Mouse (Mus musculus) lung, embryonic 16.5 days (tissue): ENCODE results near the gene Ttc36. TPM values are rescaled to one million over a fixed set of nuclear protein-coding genes. Genes with fewer than 3 reads are reported as not detected.

ENCODE experiments used
- ATAC-seq: fragments of 200-750 bp; cut with Nextera tagmentation; 2 replicates; pipeline ENCODE4 v1.8.0; 2017; ENCODE audit warnings: low read depth, mild to moderate bottlenecking, moderate library complexity
- H3K27ac ChIP-seq: fragments of 300-500 bp; sonication (generic); 2 replicates; pipeline ENCODE4 v1.5.1; 2014; ENCODE audit warnings: mild to moderate bottlenecking, control low read depth, low read length
- H3K27me3 ChIP-seq: fragments of 300-500 bp; sonication (generic); 2 replicates; pipeline ENCODE4 v1.6.1; 2014; ENCODE audit warnings: low read depth, low read length, mixed read lengths; ENCODE audit not compliant: control insufficient read depth, insufficient read depth
- H3K36me3 ChIP-seq: fragments of 300-500 bp; sonication (generic); 2 replicates; pipeline ENCODE4 v1.6.1; 2014; ENCODE audit warnings: low read length; ENCODE audit not compliant: control insufficient read depth, insufficient read depth
- H3K4me1 ChIP-seq: fragments of 300-500 bp; sonication (generic); replicated peaks from 2 replicates; pipeline ENCODE4 v1.6.1; 2014; ENCODE audit warnings: low read length, mixed read lengths; ENCODE audit not compliant: control insufficient read depth, insufficient read depth
- H3K4me2 ChIP-seq: fragments of 300-500 bp; sonication (generic); 2 replicates; pipeline ENCODE4 v1.6.1; 2014; ENCODE audit warnings: low read depth, low read length, control low read depth
- H3K4me3 ChIP-seq: fragments of 300-500 bp; sonication (generic); 2 replicates; pipeline ENCODE4 v1.5.1; 2014; ENCODE audit warnings: mild to moderate bottlenecking, low read length, control low read depth
- H3K9ac ChIP-seq: fragments of 300-500 bp; sonication (generic); 2 replicates; pipeline ENCODE4 v1.6.1; 2014; ENCODE audit warnings: low read length, control low read depth
- H3K9me3 ChIP-seq: fragments of 300-500 bp; sonication (generic); 2 replicates; pipeline ENCODE4 v1.6.1; 2016; ENCODE audit warnings: low read length; ENCODE audit not compliant: control insufficient read depth
- WGBS: fragments of 180-500 bp; shearing (Covaris S2); extraction: QIAGEN DNeasy Blood & Tissue Kit; methylation state at CpG from one replicate; pipeline ENCODE4 v1.1.7; 2014; 5-methylcytosine and 5-hydroxymethylcytosine counted together
- polyA plus RNA-seq: library from polyadenylated mRNA; unstranded; fragments of >200 nt; fragmentation: Nextera tagmentation; extraction: Ambion mirVana; gene quantifications from 2 replicates; pipeline ENCODE4 v1.2.1, GENCODE M21; 2015

The Ttc36 gene
- polyA plus RNA-seq = 0.84 and 3.5 TPM in 2 replicates

DNA sequence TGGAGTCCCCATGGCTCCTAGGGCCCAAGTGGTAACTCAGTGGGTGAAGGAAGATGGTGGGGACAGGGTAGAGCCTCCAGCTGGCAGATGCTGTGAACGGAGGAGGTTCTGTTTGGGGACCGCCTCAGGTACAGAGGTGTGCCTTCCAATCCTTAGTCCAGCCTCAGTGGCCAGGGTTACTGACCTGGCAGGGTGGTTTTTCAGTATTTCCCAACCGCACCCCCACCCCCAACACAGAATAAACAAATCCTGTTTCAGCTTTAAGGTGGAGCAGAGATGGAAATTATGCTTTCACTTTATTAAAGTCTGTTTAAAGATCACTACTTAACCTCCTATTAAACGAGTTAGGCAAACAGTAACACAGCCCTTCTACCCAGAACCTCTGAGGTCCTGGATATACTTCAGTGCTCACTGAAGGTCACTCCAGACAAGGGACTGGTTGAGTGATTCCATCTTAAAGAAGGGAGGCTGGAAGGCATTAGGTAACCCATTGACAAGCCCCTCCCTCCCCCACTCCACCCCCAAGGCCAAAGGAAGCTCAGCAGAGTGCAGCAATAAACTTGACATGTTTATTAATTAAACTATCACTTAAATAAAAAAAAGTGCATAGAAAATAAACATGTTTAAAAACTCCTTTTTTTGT lies at the start of gene Ttc36:
Gene Ttc36, minus strand, starts transcription at position 265 of the 643 bp plus-strand sequence.
- 55% methylated on average over 4 of the region's 4 CpGs for WGBS
- H3K9me3 ChIP-seq = no peaks in the 10 kb centered on the region
- ATAC-seq = peak; percentile 39; the same call in 1 of the 2 replicates

GRCm38 (mm10) chr9:44847446-44847845 lies 44.6 kb upstream of the Ttc36 start:
- Histone ChIP-seq H3K27me3 (no peaks in the 10 kb centered on the region), H3K9ac (no peak overlapping the region), H3K27ac (no peak overlapping the region), H3K4me1 (no peaks in the 10 kb centered on the region), H3K9me3 (no peaks in the 10 kb centered on the region), H3K4me2 (no peak overlapping the region), H3K36me3 (peaks cover 55% of the 10 kb centered on the region), H3K4me3 (no peak overlapping the region)
- 67% methylated on average over 6 of the region's 6 CpGs for WGBS
- ATAC-seq = no peak; the same call in 1 of the 2 replicates

More for the DNA sequence above, at the start of gene Ttc36:
- peaks cover 6% of the 10 kb centered on the region for H3K4me1 ChIP-seq
- peaks cover 16% of the 10 kb centered on the region for H3K36me3 ChIP-seq
- no peak within 1 kb of the TSS for H3K27ac ChIP-seq
- H3K9ac ChIP-seq = no peak within 1 kb of the TSS
- no peak within 1 kb of the TSS for H3K4me3 ChIP-seq
- H3K27me3 ChIP-seq = peaks cover 13% of the 10 kb centered on the region
- H3K4me2 ChIP-seq = no peak within 1 kb of the TSS

DNA sequence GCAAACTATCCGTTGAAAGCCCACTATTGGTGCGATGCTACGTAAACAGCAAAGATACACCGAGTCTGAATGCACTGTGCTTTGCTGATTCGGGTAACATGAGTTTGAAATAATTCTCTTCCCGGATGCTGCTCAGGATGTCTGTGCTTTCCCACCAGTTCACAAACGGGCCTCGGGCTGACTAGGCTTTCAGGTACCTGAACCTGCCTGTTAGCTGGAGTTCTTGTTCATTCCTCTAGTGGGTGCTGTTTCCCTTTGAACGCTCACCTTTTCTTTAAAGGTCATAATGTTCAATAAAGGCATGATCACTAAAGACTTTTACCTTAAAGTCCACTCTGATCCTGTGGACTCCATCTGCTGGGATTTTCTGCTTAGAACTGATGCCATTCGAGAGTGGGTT lies 38.4 kb upstream of the Ttc36 start:
- H3K36me3 ChIP-seq = peaks cover 58% of the 10 kb centered on the region
- H3K4me1 ChIP-seq = no peaks in the 10 kb centered on the region
- ATAC-seq = no peak
- no peaks in the 10 kb centered on the region for H3K27me3 ChIP-seq
- no peak overlapping the region for H3K4me2 ChIP-seq
- H3K4me3 ChIP-seq = no peak overlapping the region
- no peak overlapping the region for H3K9ac ChIP-seq
- no peaks in the 10 kb centered on the region for H3K9me3 ChIP-seq
- no peak overlapping the region for H3K27ac ChIP-seq
- WGBS = 83% methylated on average over 10 of the region's 10 CpGs

DNA sequence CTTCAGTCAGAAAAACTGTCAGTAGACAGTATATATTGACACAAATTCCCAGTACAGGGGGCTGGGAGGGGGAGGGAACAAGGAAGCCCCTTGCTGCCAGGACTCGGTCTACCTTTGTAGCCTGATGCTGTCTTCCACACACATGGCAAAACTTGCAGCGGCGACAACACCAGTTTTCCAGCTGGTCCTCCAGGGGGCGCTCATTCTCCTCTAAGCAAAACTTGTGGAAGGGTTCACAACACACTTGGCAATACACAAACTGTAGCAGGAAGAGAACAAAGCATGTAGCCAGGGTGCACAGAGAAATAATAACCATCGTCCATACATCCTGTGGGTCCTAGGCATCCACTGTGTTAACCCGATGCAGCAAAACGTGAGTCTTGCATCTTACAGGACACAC lies 33.6 kb upstream of the Ttc36 start:
- no peaks in the 10 kb centered on the region for H3K27me3 ChIP-seq
- no peak overlapping the region for H3K4me3 ChIP-seq
- H3K27ac ChIP-seq = no peak overlapping the region
- no peak overlapping the region for H3K9ac ChIP-seq
- no peak overlapping the region for H3K4me2 ChIP-seq
- no peaks in the 10 kb centered on the region for H3K9me3 ChIP-seq
- no peaks in the 10 kb centered on the region for H3K4me1 ChIP-seq
- peaks cover 51% of the 10 kb centered on the region for H3K36me3 ChIP-seq
- WGBS = 51% methylated on average over 7 of the region's 7 CpGs
- peak; percentile 45; the same call in 1 of the 2 replicates for ATAC-seq

DNA sequence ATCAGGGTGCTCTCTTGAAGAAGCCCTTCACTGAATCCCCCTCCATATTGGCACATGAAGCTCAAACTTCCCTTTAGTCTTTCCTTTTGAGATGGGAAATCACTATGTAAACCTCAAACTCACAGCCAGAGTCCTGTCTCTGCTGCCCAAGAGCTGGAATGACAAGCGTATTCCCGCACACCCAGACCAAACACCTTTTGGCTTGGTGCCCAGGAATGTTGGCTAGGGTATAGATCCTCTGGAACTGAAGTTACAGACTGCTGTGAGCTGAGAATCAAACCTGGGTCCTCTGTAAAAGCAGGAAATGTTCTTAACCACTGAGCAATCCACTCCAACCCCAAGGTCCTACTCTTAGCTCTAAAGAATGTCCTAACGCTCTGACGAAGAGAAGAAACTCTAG lies 29.5 kb upstream of the Ttc36 start:
- Histone ChIP-seq H3K27ac (no peak overlapping the region), H3K4me3 (no peak overlapping the region), H3K9me3 (no peaks in the 10 kb centered on the region), H3K9ac (no peak overlapping the region), H3K4me2 (no peak overlapping the region), H3K36me3 (peaks cover 51% of the 10 kb centered on the region), H3K4me1 (no peaks in the 10 kb centered on the region), H3K27me3 (no peaks in the 10 kb centered on the region)
- WGBS = 60% methylated on average over 4 of the region's 4 CpGs
- ATAC-seq = no peak

GRCm38 (mm10) chr9:44830506-44830905 lies 27.6 kb upstream of the Ttc36 start:
- Histone ChIP-seq H3K27ac (no peak overlapping the region), H3K9me3 (no peaks in the 10 kb centered on the region), H3K4me3 (no peak overlapping the region), H3K4me2 (no peak overlapping the region), H3K4me1 (no peaks in the 10 kb centered on the region), H3K36me3 (peaks cover 42% of the 10 kb centered on the region), H3K27me3 (no peaks in the 10 kb centered on the region), H3K9ac (no peak overlapping the region)
- 82% methylated on average over 2 of the region's 2 CpGs for WGBS
- no peak for ATAC-seq

GRCm38 (mm10) chr9:44828944-44829343 lies 26.1 kb upstream of the Ttc36 start:
- Histone ChIP-seq H3K27me3 (no peaks in the 10 kb centered on the region), H3K4me3 (no peak overlapping the region), H3K9me3 (no peaks in the 10 kb centered on the region), H3K4me1 (no peaks in the 10 kb centered on the region), H3K27ac (no peak overlapping the region), H3K4me2 (no peak overlapping the region), H3K36me3 (peaks cover 50% of the 10 kb centered on the region), H3K9ac (no peak overlapping the region)
- 94% methylated on average over 11 of the region's 11 CpGs for WGBS
- ATAC-seq = no peak

- Histone ChIP-seq H3K4me2 (no peak overlapping the region), H3K4me3 (no peak overlapping the region), H3K27me3 (no peaks in the 10 kb centered on the region), H3K9me3 (no peaks in the 10 kb centered on the region), H3K36me3 (peaks cover 49% of the 10 kb centered on the region), H3K9ac (no peak overlapping the region), H3K27ac (no peak overlapping the region), H3K4me1 (no peaks in the 10 kb centered on the region)
- ATAC-seq = peak; percentile 20
- 57% methylated on average over 7 of the region's 7 CpGs for WGBS
Measured at GRCm38 (mm10) chr9:44826660-44827059, 23.8 kb upstream of the Ttc36 start.

DNA sequence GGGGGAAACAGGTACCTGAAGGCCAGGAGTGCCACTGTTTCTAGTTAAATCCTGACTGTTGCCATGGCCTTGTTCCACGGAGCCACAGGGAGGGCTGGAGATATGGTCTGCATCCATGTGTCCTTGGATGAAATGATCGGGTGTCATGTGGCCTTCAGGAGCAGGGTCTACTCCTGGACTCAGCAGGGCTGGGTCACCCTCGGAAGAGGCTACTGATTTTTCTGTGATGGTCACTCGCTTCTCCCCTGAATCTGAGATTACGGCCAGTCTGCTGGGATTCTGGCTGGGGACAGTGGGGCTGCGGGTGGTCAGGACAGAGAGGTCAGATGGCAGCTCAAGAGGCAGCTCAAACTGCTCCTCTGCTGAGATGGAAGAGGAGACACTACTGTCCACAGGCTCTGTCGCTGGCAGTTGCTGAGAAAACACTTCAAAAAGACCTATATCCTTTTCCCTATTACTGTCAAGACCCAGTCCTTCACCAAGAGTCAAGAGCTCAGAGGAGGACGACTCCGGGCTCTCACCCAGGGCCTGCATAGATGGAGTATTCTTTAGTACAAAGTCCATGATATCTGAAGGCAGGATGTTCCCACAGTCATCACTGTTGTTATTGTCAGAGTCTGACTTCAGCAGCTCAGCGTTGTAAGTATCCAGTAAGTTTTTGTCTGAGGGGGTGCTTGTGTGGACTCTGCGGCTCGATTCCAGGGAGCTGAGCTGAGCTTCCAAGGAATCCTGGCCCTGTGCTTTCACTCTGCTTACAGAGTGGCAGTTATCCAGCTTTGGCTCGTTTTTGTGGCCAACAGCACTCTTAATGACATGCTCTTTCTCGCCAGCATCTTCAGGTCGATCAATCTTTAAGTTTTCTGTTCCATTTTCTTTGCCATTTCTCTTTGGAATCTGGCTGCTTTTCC lies 17.3 kb upstream of the Ttc36 start:
- no peak overlapping the region for H3K4me3 ChIP-seq
- no peak overlapping the region for H3K4me2 ChIP-seq
- H3K27ac ChIP-seq = no peak overlapping the region
- peaks cover 77% of the 10 kb centered on the region for H3K36me3 ChIP-seq
- 85% methylated on average over 15 of the region's 15 CpGs for WGBS
- no peaks in the 10 kb centered on the region for H3K4me1 ChIP-seq
- H3K9me3 ChIP-seq = no peaks in the 10 kb centered on the region
- H3K9ac ChIP-seq = no peak overlapping the region
- no peaks in the 10 kb centered on the region for H3K27me3 ChIP-seq
- ATAC-seq = no peak
